Mouse (Mus musculus) MEL (cell line): Measurements from ENCODE around the gene Hoxc4. TPM values are rescaled to one million over a fixed set of nuclear protein-coding genes. Genes with fewer than 3 reads are reported as not detected.

Experiments used
- DNase-seq: peaks from one replicate; pipeline ENCODE4 v3.0.0; 2011; ENCODE audit warnings: low read depth, low spot score
- H3K27ac ChIP-seq: 2 replicates; pipeline ENCODE4 v1.5.1; 2012; ENCODE audit warnings: low read depth, mild to moderate bottlenecking, control low read depth, low read length, moderate library complexity; ENCODE audit not compliant: control insufficient read depth
- H3K27me3 ChIP-seq, 2 experiments: fragments of 150-350 bp in 1 of 2; sonication (generic) in 1 of 2; 2 replicates each; pipeline ENCODE4 v1.6.1; 2012; ENCODE audit warnings: low read length in 2 of 2, mild to moderate bottlenecking in 2 of 2, improper control_type of control experiment in 1 of 2, moderate library complexity in 1 of 2; ENCODE audit not compliant: insufficient read depth in 2 of 2, control insufficient read depth in 1 of 2
- H3K36me3 ChIP-seq, 2 experiments: 2 replicates each; pipeline ENCODE4 v1.6.1; 2012 to 2014; ENCODE audit warnings: low read length in 2 of 2, improper control_type of control experiment in 1 of 2, inconsistent platforms in 1 of 2, mild to moderate bottlenecking in 1 of 2; ENCODE audit not compliant: insufficient read depth in 2 of 2, control insufficient read depth in 1 of 2
- H3K4me1 ChIP-seq, 2 experiments: fragments of 150-350 bp in 1 of 2; sonication (generic) in 1 of 2; 2 replicates each; pipeline ENCODE4 v1.6.1; 2012; ENCODE audit warnings: low read length in 2 of 2, improper control_type of control experiment in 1 of 2, mild to moderate bottlenecking in 1 of 2; ENCODE audit not compliant: insufficient read depth in 2 of 2, control insufficient read depth in 1 of 2
- H3K4me3 ChIP-seq, 2 experiments: fragments of 150-350 bp in 1 of 2; sonication (generic) in 1 of 2; 2 replicates each; pipeline ENCODE4 v1.5.1; 2012; ENCODE audit warnings: low read depth in 2 of 2, low read length in 2 of 2, mild to moderate bottlenecking in 2 of 2, moderate library complexity in 2 of 2, control low read depth in 1 of 2, improper control_type of control experiment in 1 of 2; ENCODE audit not compliant: control insufficient read depth in 1 of 2, insufficient read depth in 1 of 2
- H3K79me2 ChIP-seq: 2 replicates; pipeline ENCODE4 v1.6.1; 2012; ENCODE audit warnings: mild to moderate bottlenecking, low read length, moderate library complexity; ENCODE audit not compliant: control insufficient read depth, poor library complexity, insufficient read depth
- H3K9ac ChIP-seq: 2 replicates; pipeline ENCODE4 v1.6.1; 2012; ENCODE audit warnings: low read depth, mild to moderate bottlenecking, control low read depth, low read length, moderate library complexity; ENCODE audit not compliant: control insufficient read depth, poor library complexity, severe bottlenecking
- H3K9me3 ChIP-seq: fragments of 150-350 bp; sonication (generic); replicated peaks from 2 replicates; pipeline ENCODE4 v1.6.1; 2012; ENCODE audit warnings: mild to moderate bottlenecking, low read length, improper control_type of control experiment, moderate library complexity; ENCODE audit not compliant: insufficient read depth
- CHD1 ChIP-seq: IDR thresholded peaks from 2 replicates; pipeline ENCODE4 v1.6.1; 2012; ENCODE audit warnings: low read depth, mild to moderate bottlenecking, inconsistent platforms, low read length, improper control_type of control experiment
- E2F4 ChIP-seq: IDR thresholded peaks from 2 replicates; pipeline ENCODE4 v1.6.1; 2011; ENCODE audit warnings: low read depth, low read length, improper control_type of control experiment, borderline replicate concordance
- ELF1 ChIP-seq: IDR thresholded peaks from 2 replicates; pipeline ENCODE4 v1.6.1; 2014; ENCODE audit warnings: low read depth, mild to moderate bottlenecking, inconsistent platforms, low read length, improper control_type of control experiment, moderate library complexity
- HCFC1 ChIP-seq: IDR thresholded peaks from 2 replicates; pipeline ENCODE4 v1.6.1; 2012; ENCODE audit warnings: low read depth, mild to moderate bottlenecking, inconsistent platforms, low read length, improper control_type of control experiment, moderate library complexity
- MAX ChIP-seq: IDR thresholded peaks from 2 replicates; pipeline ENCODE4 v1.6.1; 2011; ENCODE audit warnings: low read length, improper control_type of control experiment
- MAZ ChIP-seq: IDR thresholded peaks from 2 replicates; pipeline ENCODE4 v1.6.1; 2012; ENCODE audit warnings: low read depth, mild to moderate bottlenecking, inconsistent platforms, low read length, improper control_type of control experiment
- MEF2A ChIP-seq: IDR thresholded peaks from 2 replicates; pipeline ENCODE4 v1.6.1; 2014; ENCODE audit warnings: low read depth, mild to moderate bottlenecking, inconsistent platforms, low read length, improper control_type of control experiment; ENCODE audit not compliant: poor library complexity, insufficient replicate concordance, severe bottlenecking; ENCODE audit errors: extremely low read depth
- MYB ChIP-seq: IDR thresholded peaks from 2 replicates; pipeline ENCODE4 v1.6.1; 2011; ENCODE audit warnings: mild to moderate bottlenecking, low read depth, low read length, improper control_type of control experiment
- NELFE ChIP-seq: IDR thresholded peaks from 2 replicates; pipeline ENCODE4 v1.6.1; 2011; ENCODE audit warnings: low read depth, low read length, improper control_type of control experiment
- NRF1 ChIP-seq: IDR thresholded peaks from 2 replicates; pipeline ENCODE4 v1.6.1; 2014; ENCODE audit warnings: low read depth, mild to moderate bottlenecking, inconsistent platforms, low read length, improper control_type of control experiment, moderate library complexity; ENCODE audit not compliant: poor library complexity, insufficient read depth, severe bottlenecking
- POLR2AphosphoS2 ChIP-seq: IDR thresholded peaks from 2 replicates; pipeline ENCODE4 v1.6.1; 2011; ENCODE audit warnings: low read length, improper control_type of control experiment
- POLR2AphosphoS5 ChIP-seq: IDR thresholded peaks from 2 replicates; pipeline ENCODE4 v1.6.1; 2012; ENCODE audit warnings: low read depth, borderline replicate concordance, mild to moderate bottlenecking, inconsistent platforms, low read length, moderate library complexity, mixed read lengths
- RAD21 ChIP-seq: IDR thresholded peaks from 2 replicates; pipeline ENCODE4 v1.6.1; 2011; ENCODE audit warnings: mild to moderate bottlenecking, low read depth, low read length, improper control_type of control experiment
- RCOR1 ChIP-seq: IDR thresholded peaks from 2 replicates; pipeline ENCODE4 v1.6.1; 2012; ENCODE audit warnings: low read depth, mild to moderate bottlenecking, inconsistent platforms, low read length, improper control_type of control experiment
- SIN3A ChIP-seq: IDR thresholded peaks from 2 replicates; pipeline ENCODE4 v1.6.1; 2012; ENCODE audit warnings: low read length, improper control_type of control experiment, inconsistent platforms
- TAL1 ChIP-seq: IDR thresholded peaks from 2 replicates; pipeline ENCODE4 v1.6.1; 2012; ENCODE audit warnings: mild to moderate bottlenecking, inconsistent platforms, low read length, moderate library complexity, mixed read lengths
- TBP ChIP-seq: IDR thresholded peaks from 2 replicates; pipeline ENCODE4 v1.8.0; 2011; ENCODE audit warnings: low read depth, low read length, improper control_type of control experiment
- TCF12 ChIP-seq: IDR thresholded peaks from 2 replicates; pipeline ENCODE4 v1.6.1; 2014; ENCODE audit warnings: low read depth, mild to moderate bottlenecking, inconsistent platforms, low read length, improper control_type of control experiment, moderate library complexity
- UBTF ChIP-seq: IDR thresholded peaks from 2 replicates; pipeline ENCODE4 v1.6.1; 2012; ENCODE audit warnings: low read depth, mild to moderate bottlenecking, inconsistent platforms, low read length, improper control_type of control experiment, moderate library complexity, borderline replicate concordance; ENCODE audit not compliant: insufficient read depth
- ZC3H11A ChIP-seq: IDR thresholded peaks from 2 replicates; pipeline ENCODE4 v1.6.1; 2012; ENCODE audit warnings: low read depth, mild to moderate bottlenecking, inconsistent platforms, low read length, improper control_type of control experiment
- polyA plus RNA-seq, 2 experiments: library from polyadenylated mRNA; stranded (reverse) in 1 of 2; unstranded in 1 of 2; fragments of >175 nt in 1 of 2; fragments of >200 nt in 1 of 2; gene quantifications; 2 replicates each; pipeline versions ENCODE4 v1.2.1 to v1.2.4; 2012; ENCODE audit warnings: low replicate concordance in 2 of 2, low read depth in 1 of 2; ENCODE audit not compliant: insufficient read length in 2 of 2, insufficient read depth in 1 of 2, missing spikeins in 1 of 2
- total RNA-seq: library from RNA; depleted of rRNA; stranded (reverse); fragments of 300-350 nt; gene quantifications from 2 replicates; pipeline ENCODE4 v1.2.3, GENCODE M21; 2012

Hoxc4 gene
- total and polyA plus RNA-seq, 3 experiments: 2.6 to 9.4 TPM; not detected in 1

GRCm38 (mm10) chr15:103024131-103024530, 5.4 kb downstream of the Hoxc4 start:
- Histone ChIP-seq H3K4me3 (no peak overlapping the region), H3K9ac (no peak overlapping the region), H3K79me2 (no peaks in the 10 kb centered on the region), H3K9me3 (no peaks in the 10 kb centered on the region), H3K27me3 (no peaks in the 10 kb centered on the region), H3K27ac (no peak overlapping the region), H3K4me1 (peaks cover 5 to 8% of the 10 kb centered on the region in 2 experiments), H3K36me3 (peaks cover 0 to 11% of the 10 kb centered on the region in 2 experiments; a peak in 2 of 4 replicates)
- TF ChIP-seq NELFE (no peak), SIN3A (no peak), MEF2A (no peak), TAL1 (no peak), HCFC1 (no peak), POLR2AphosphoS2 (no peak), MYB (no peak), MAZ (no peak), NRF1 (no peak), RAD21 (no peak), TCF12 (no peak), ELF1 (no peak), MAX (no peak)
- DNase-seq: no peak

GRCm38 (mm10) chr15:103027266-103028235, 8.8 kb downstream of the Hoxc4 start:
- Histone ChIP-seq H3K27me3 (no peaks in the 10 kb centered on the region), H3K9ac (no peak overlapping the region), H3K27ac (no peak overlapping the region), H3K36me3 (peaks cover 0 to 4% of the 10 kb centered on the region in 2 experiments; a peak in 2 of 4 replicates)
- TF ChIP-seq RCOR1 (no peak), NRF1 (no peak), POLR2AphosphoS5 (no peak), ZC3H11A (no peak), SIN3A (no peak), UBTF (no peak), CHD1 (no peak), TBP (no peak), MEF2A (no peak), E2F4 (no peak)
- TF ChIP-seq, all 39 proteins: peak for 0
- DNase-seq: no peak
- H3K4me1 ChIP-seq: peaks cover 0 to 1% of the 10 kb centered on the region in 2 experiments; a peak in 2 of 4 replicates
- H3K9me3 ChIP-seq: no peaks in the 10 kb centered on the region
- H3K4me3 ChIP-seq: no peak overlapping the region
- H3K79me2 ChIP-seq: no peaks in the 10 kb centered on the region
